Comparison of ENCODE assay signal across 13 mouse cellular contexts in genomic region chr15:3269496-3269895, GRCm38 (mm10). TPM values are rescaled to one million over a fixed set of nuclear protein-coding genes. Genes with fewer than 3 reads are reported as not detected.
DNase-seq lines count a peak whose midpoint lies in the region; ATAC-seq and TF ChIP-seq lines count a peak whose summit lies in the region.
"Had no signal": no experiment of that assay in that cellular context is flagged by ENCODE, and none has a peak within 500 bp of the region (broad histone marks: within the 10 kb centered on the region; RNA-seq: fewer than 3 reads in every experiment).

No protein-coding gene starts in this region.

- H3K9ac ChIP-seq in heart, postnatal 0 days (replicated peaks; ENCODE audit: low read depth, low read length): no peak overlapping the region
- no peak overlapping the region for H3K9ac ChIP-seq in heart, embryonic 12.5 days
- no peak overlapping the region for H3K9ac ChIP-seq in midbrain, embryonic 12.5 days (replicated peaks)
- H3K9ac ChIP-seq in midbrain, embryonic 15.5 days: no peak overlapping the region
- H3K9ac ChIP-seq in limb, embryonic 11.5 days (ENCODE audit: low read length): no peak overlapping the region
- H3K9ac ChIP-seq in stomach, embryonic 15.5 days: no peak overlapping the region
- H3K9ac ChIP-seq: neural tube, embryonic 12.5 days had no signal

- no peak overlapping the region for H3K4me3 ChIP-seq in heart, postnatal 0 days (ENCODE audit: low read depth, low read length)
- H3K4me3 ChIP-seq in heart, embryonic 12.5 days: no peak overlapping the region
- H3K4me3 ChIP-seq in midbrain, embryonic 12.5 days: no peak overlapping the region
- no peak overlapping the region for H3K4me3 ChIP-seq in midbrain, embryonic 15.5 days
- no peak overlapping the region for H3K4me3 ChIP-seq in limb, embryonic 11.5 days (ENCODE audit: low read depth, low read length)
- H3K4me3 ChIP-seq in stomach, embryonic 15.5 days (replicated peaks): no peak overlapping the region
- H3K4me3 ChIP-seq: neural tube, embryonic 12.5 days had no signal

- peak overlapping the region; percentile 94; the same call in 1 of the 2 replicates for H3K27ac ChIP-seq in heart, postnatal 0 days (ENCODE audit: low read depth)
- H3K27ac ChIP-seq in heart, embryonic 12.5 days (ENCODE audit: poor library complexity, severe bottlenecking): no peak overlapping the region
- no peak overlapping the region for H3K27ac ChIP-seq in midbrain, embryonic 12.5 days (replicated peaks)
- no peak overlapping the region for H3K27ac ChIP-seq in midbrain, embryonic 15.5 days
- peak overlapping the region; percentile 59 for H3K27ac ChIP-seq in limb, embryonic 11.5 days (replicated peaks; ENCODE audit: low read depth, low read length)
- H3K27ac ChIP-seq in stomach, embryonic 15.5 days: peak overlapping the region; percentile 94
- H3K27ac ChIP-seq: neural tube, embryonic 12.5 days had no signal

- TF ChIP-seq EP300 in heart, postnatal 0 days (IDR thresholded peaks at IDR 0.05; ENCODE audit: low read depth): no peak

- WGBS in heart, postnatal 0 days: 68% methylated on average over 4 of the region's 4 CpGs
- WGBS in heart, embryonic 12.5 days: 64% methylated on average over 4 of the region's 4 CpGs
- 65% methylated on average over 4 of the region's 4 CpGs for WGBS in midbrain, embryonic 12.5 days
- 88% methylated on average over 4 of the region's 4 CpGs for WGBS in midbrain, embryonic 15.5 days
- 22% methylated on average over 4 of the region's 4 CpGs for WGBS in limb, embryonic 11.5 days
- 39% methylated on average over 4 of the region's 4 CpGs for WGBS in stomach, embryonic 15.5 days

- no peak for DNase-seq in heart, postnatal 0 days (ENCODE audit: low spot score)
- DNase-seq in limb, embryonic 11.5 days (ENCODE audit: low spot score): peak; percentile 50
- DNase-seq in layer of hippocampus, adult 11-12 months (ENCODE audit: low spot score): no peak
- no peak for DNase-seq in urinary bladder, postnatal 4 days (ENCODE audit: low spot score in 2 of 2)
- DNase-seq: cerebellum, adult 2 months had no signal

- H3K9me3 ChIP-seq in heart, postnatal 0 days (replicated peaks; ENCODE audit: control insufficient read depth, low read length): no peaks in the 10 kb centered on the region
- H3K9me3 ChIP-seq in heart, embryonic 12.5 days (replicated peaks): no peaks in the 10 kb centered on the region
- H3K9me3 ChIP-seq in midbrain, embryonic 12.5 days: no peaks in the 10 kb centered on the region
- H3K9me3 ChIP-seq in midbrain, embryonic 15.5 days: no peaks in the 10 kb centered on the region
- no peaks in the 10 kb centered on the region for H3K9me3 ChIP-seq in limb, embryonic 11.5 days (ENCODE audit: control insufficient read depth, low read length)
- H3K9me3 ChIP-seq in stomach, embryonic 15.5 days: no peaks in the 10 kb centered on the region
- H3K9me3 ChIP-seq: neural tube, embryonic 12.5 days had no signal

- peaks cover 20% of the 10 kb centered on the region; the same call in 1 of the 2 replicates for H3K4me1 ChIP-seq in heart, postnatal 0 days (ENCODE audit: control insufficient read depth, insufficient read depth)
- H3K4me1 ChIP-seq in heart, embryonic 12.5 days (replicated peaks): peaks cover 9% of the 10 kb centered on the region; the same call in 1 of the 2 replicates
- H3K4me1 ChIP-seq in midbrain, embryonic 12.5 days: peaks cover 8% of the 10 kb centered on the region; the same call in 1 of the 2 replicates
- H3K4me1 ChIP-seq in midbrain, embryonic 15.5 days: peaks cover 11% of the 10 kb centered on the region
- H3K4me1 ChIP-seq in limb, embryonic 11.5 days (ENCODE audit: control insufficient read depth, insufficient read depth, low read length): peaks cover 5% of the 10 kb centered on the region; the same call in 1 of the 2 replicates
- H3K4me1 ChIP-seq in stomach, embryonic 15.5 days: peaks cover 11% of the 10 kb centered on the region

- no peak for ATAC-seq in heart, postnatal 0 days (ENCODE audit: insufficient read depth, low read depth)
- no peak for ATAC-seq in heart, embryonic 12.5 days (ENCODE audit: insufficient number of reproducible peaks, low FRiP score)
- ATAC-seq in midbrain, embryonic 12.5 days (ENCODE audit: low FRiP score, low read depth): peak; percentile 29; the same call in 1 of the 2 replicates
- ATAC-seq in midbrain, embryonic 15.5 days (replicated peaks): no peak
- peak; percentile 69; the same call in 1 of the 2 replicates for ATAC-seq in limb, embryonic 11.5 days (ENCODE audit: insufficient number of reproducible peaks, low FRiP score, low TSS enrichment, low read depth)
- no peak for ATAC-seq in stomach, embryonic 15.5 days (ENCODE audit: insufficient read depth, low FRiP score, low read depth)
- ATAC-seq: activated CD4-positive, CD25-positive, alpha-beta regulatory T cell, adult 4 months had no signal

- H3K36me3 ChIP-seq in heart, postnatal 0 days (replicated peaks; ENCODE audit: control insufficient read depth, insufficient read depth, low read length): no peaks in the 10 kb centered on the region
- H3K36me3 ChIP-seq in heart, embryonic 12.5 days: no peaks in the 10 kb centered on the region
- no peaks in the 10 kb centered on the region for H3K36me3 ChIP-seq in midbrain, embryonic 12.5 days
- no peaks in the 10 kb centered on the region for H3K36me3 ChIP-seq in midbrain, embryonic 15.5 days (replicated peaks)
- H3K36me3 ChIP-seq in limb, embryonic 11.5 days (ENCODE audit: control insufficient read depth, insufficient read depth, low read length): no peaks in the 10 kb centered on the region
- no peaks in the 10 kb centered on the region for H3K36me3 ChIP-seq in stomach, embryonic 15.5 days
- H3K36me3 ChIP-seq: neural tube, embryonic 12.5 days had no signal

- H3K4me2 ChIP-seq in heart, postnatal 0 days (ENCODE audit: low read depth, low read length): no peak overlapping the region
- no peak overlapping the region for H3K4me2 ChIP-seq in heart, embryonic 12.5 days
- H3K4me2 ChIP-seq in midbrain, embryonic 12.5 days (replicated peaks): no peak overlapping the region
- no peak overlapping the region for H3K4me2 ChIP-seq in midbrain, embryonic 15.5 days
- H3K4me2 ChIP-seq in limb, embryonic 11.5 days (ENCODE audit: low read depth, severe bottlenecking): no peak overlapping the region
- no peak overlapping the region for H3K4me2 ChIP-seq in stomach, embryonic 15.5 days

- no peak for TF ChIP-seq CTCF in heart, postnatal 0 days (IDR thresholded peaks at IDR 0.05; ENCODE audit: low read depth)

- no peaks in the 10 kb centered on the region for H3K27me3 ChIP-seq in heart, postnatal 0 days (ENCODE audit: control insufficient read depth, insufficient read depth, low read length)
- H3K27me3 ChIP-seq in heart, embryonic 12.5 days (replicated peaks): no peaks in the 10 kb centered on the region
- no peaks in the 10 kb centered on the region for H3K27me3 ChIP-seq in midbrain, embryonic 12.5 days
- H3K27me3 ChIP-seq in midbrain, embryonic 15.5 days (replicated peaks): no peaks in the 10 kb centered on the region
- H3K27me3 ChIP-seq in limb, embryonic 11.5 days (ENCODE audit: control insufficient read depth, insufficient read depth, low read length): no peaks in the 10 kb centered on the region
- H3K27me3 ChIP-seq in stomach, embryonic 15.5 days (replicated peaks): no peaks in the 10 kb centered on the region
- H3K27me3 ChIP-seq: CH12.LX; neural tube, embryonic 12.5 days had no signal

RNA-seq across cellular contexts. Expression of gene Selenop, which starts 1.1 kb away (rescaled TPM):
- total RNA-seq in heart, postnatal 0 days (2014; rRNA removed; ENCODE audit: low replicate concordance): 264 and 358 TPM in 2 replicates
- polyA plus RNA-seq in heart, postnatal 0 days (2015; fragmentation: Nextera tagmentation; extraction: Ambion mirVana): 169 and 190 TPM in 2 replicates
- polyA plus RNA-seq in heart, embryonic 12.5 days (2016; fragmentation: Nextera tagmentation; extraction: Ambion mirVana): 84.6 and 90.9 TPM in 2 replicates
- 77.3 and 86.8 TPM in 2 replicates for polyA plus RNA-seq in midbrain, embryonic 12.5 days (2016; fragmentation: Nextera tagmentation; extraction: Ambion mirVana)
- polyA plus RNA-seq in midbrain, embryonic 15.5 days (2015; fragmentation: Nextera tagmentation; extraction: Ambion mirVana): 104 and 122 TPM in 2 replicates
- polyA plus RNA-seq in limb, embryonic 11.5 days (2014; fragmentation: Nextera tagmentation; extraction: Ambion mirVana): 49.2 and 51.1 TPM in 2 replicates
- polyA plus RNA-seq in stomach, embryonic 15.5 days (2015; fragmentation: Nextera tagmentation; extraction: Ambion mirVana): 293 and 302 TPM in 2 replicates

RNA-seq across cellular contexts. Expression of gene Ccdc152, which starts 33.8 kb away (rescaled TPM):
- not detected in 2 replicates for total RNA-seq in heart, postnatal 0 days (2014; rRNA removed; ENCODE audit: low replicate concordance)
- 0.54 and 0.87 TPM in 2 replicates for polyA plus RNA-seq in heart, postnatal 0 days (2015; fragmentation: Nextera tagmentation; extraction: Ambion mirVana)
- 0.14 TPM in 1 of 2 replicates, not detected in the other for polyA plus RNA-seq in heart, embryonic 12.5 days (2016; fragmentation: Nextera tagmentation; extraction: Ambion mirVana)
- polyA plus RNA-seq in midbrain, embryonic 12.5 days (2016; fragmentation: Nextera tagmentation; extraction: Ambion mirVana): 0.22 TPM in 1 of 2 replicates, not detected in the other
- 0.30 and 0.31 TPM in 2 replicates for polyA plus RNA-seq in midbrain, embryonic 15.5 days (2015; fragmentation: Nextera tagmentation; extraction: Ambion mirVana)
- polyA plus RNA-seq in limb, embryonic 11.5 days (2014; fragmentation: Nextera tagmentation; extraction: Ambion mirVana): 0.12 TPM in 1 of 2 replicates, not detected in the other
- 0.30 and 0.32 TPM in 2 replicates for polyA plus RNA-seq in stomach, embryonic 15.5 days (2015; fragmentation: Nextera tagmentation; extraction: Ambion mirVana)
- total RNA-seq: layer of hippocampus, postnatal 25 days had no signal

Comparison
In these comparisons a context has a peak if more than half of its experiments do, and no peak if none do; other contexts are left out.
1. ATAC-seq: peak in midbrain, embryonic 12.5 days (single experiment) and limb, embryonic 11.5 days (single experiment); none in heart, postnatal 0 days (single experiment), heart, embryonic 12.5 days (single experiment), midbrain, embryonic 15.5 days (single experiment) and stomach, embryonic 15.5 days (single experiment).
2. H3K27ac ChIP-seq: peak in heart, postnatal 0 days (single experiment), limb, embryonic 11.5 days (single experiment) and stomach, embryonic 15.5 days (single experiment); none in heart, embryonic 12.5 days (single experiment), midbrain, embryonic 12.5 days (single experiment) and midbrain, embryonic 15.5 days (single experiment).